Mouse (Mus musculus): Measurements from ENCODE around the gene Adgrl2. TPM values are rescaled to one million over a fixed set of nuclear protein-coding genes. Genes with fewer than 3 reads are reported as not detected.

Adgrl2 gene
- polyA plus RNA-seq, 1 experiment from 2014 or later, result 71.7 TPM

GRCm38 (mm10) chr3:148912536-148912935, 77.8 kb downstream of the Adgrl2 start:
- no peak overlapping the region for H3K4me3 ChIP-seq (ENCODE audit: low read depth, low read length)
- H3K4me1 ChIP-seq (ENCODE audit: control insufficient read depth, insufficient read depth, low read length), result peaks cover 6% of the 10 kb centered on the region; the same call in 1 of the 2 replicates
- H3K9ac ChIP-seq (replicated peaks; ENCODE audit: low read depth, low read length), result no peak overlapping the region
- WGBS, result 87% methylated on average over 6 of the region's 6 CpGs
- no peak for ATAC-seq (ENCODE audit: insufficient number of reproducible peaks, insufficient read depth, low FRiP score, low read depth)
- H3K36me3 ChIP-seq (ENCODE audit: control insufficient read depth, insufficient read depth, low read length), result no peaks in the 10 kb centered on the region
- H3K27ac ChIP-seq (ENCODE audit: low read length), result no peak overlapping the region
- no peaks in the 10 kb centered on the region for H3K9me3 ChIP-seq (ENCODE audit: control insufficient read depth, low read depth, low read length)
- H3K27me3 ChIP-seq (ENCODE audit: control insufficient read depth, insufficient read depth, low read length), result no peaks in the 10 kb centered on the region
- H3K4me2 ChIP-seq (replicated peaks; ENCODE audit: low read depth, low read length), result no peak overlapping the region

- no peak for ATAC-seq (ENCODE audit: insufficient number of reproducible peaks, insufficient read depth, low FRiP score, low read depth)
- 0 out of 2 replicates have a peak, but pooled peaks cover 5% of the 10 kb centered on the region for H3K4me1 ChIP-seq (ENCODE audit: control insufficient read depth, insufficient read depth, low read length)
These were observed 82.5 kb downstream of the Adgrl2 start for GRCm38 (mm10) chr3:148907873-148908272.

GRCm38 (mm10) chr3:148907024-148907778, 83.2 kb downstream of the Adgrl2 start:
- Histone ChIP-seq H3K9ac (replicated peaks; ENCODE audit: low read depth, low read length) (no peak overlapping the region), H3K4me1 (ENCODE audit: control insufficient read depth, insufficient read depth, low read length) (0 out of 2 replicates have a peak, but pooled peaks cover 5% of the 10 kb centered on the region), H3K4me3 (ENCODE audit: low read depth, low read length) (no peak overlapping the region), H3K36me3 (ENCODE audit: control insufficient read depth, insufficient read depth, low read length) (no peaks in the 10 kb centered on the region), H3K27ac (ENCODE audit: low read length) (no peak overlapping the region), H3K9me3 (ENCODE audit: control insufficient read depth, low read depth, low read length) (no peaks in the 10 kb centered on the region), H3K4me2 (replicated peaks; ENCODE audit: low read depth, low read length) (no peak overlapping the region), H3K27me3 (ENCODE audit: control insufficient read depth, insufficient read depth, low read length) (no peaks in the 10 kb centered on the region)
- WGBS, result 67% methylated on average over 6 of the region's 6 CpGs
- ATAC-seq (ENCODE audit: insufficient number of reproducible peaks, insufficient read depth, low FRiP score, low read depth), result no peak

More at GRCm38 (mm10) chr3:148907873-148908272, 82.5 kb downstream of the Adgrl2 start:
- Histone ChIP-seq H3K4me3 (ENCODE audit: low read depth, low read length) (no peak overlapping the region), H3K27ac (ENCODE audit: low read length) (no peak overlapping the region), H3K9me3 (ENCODE audit: control insufficient read depth, low read depth, low read length) (no peaks in the 10 kb centered on the region), H3K9ac (replicated peaks; ENCODE audit: low read depth, low read length) (no peak overlapping the region), H3K27me3 (ENCODE audit: control insufficient read depth, insufficient read depth, low read length) (no peaks in the 10 kb centered on the region), H3K36me3 (ENCODE audit: control insufficient read depth, insufficient read depth, low read length) (no peaks in the 10 kb centered on the region), H3K4me2 (replicated peaks; ENCODE audit: low read depth, low read length) (no peak overlapping the region)
- WGBS, result 67% methylated on average over 3 of the region's 3 CpGs

- 71% methylated on average over 13 of the region's 13 CpGs for WGBS
- Histone ChIP-seq H3K27ac (ENCODE audit: low read length) (no peak overlapping the region), H3K9ac (replicated peaks; ENCODE audit: low read depth, low read length) (no peak overlapping the region), H3K36me3 (ENCODE audit: control insufficient read depth, insufficient read depth, low read length) (no peaks in the 10 kb centered on the region), H3K4me2 (replicated peaks; ENCODE audit: low read depth, low read length) (no peak overlapping the region), H3K27me3 (ENCODE audit: control insufficient read depth, insufficient read depth, low read length) (no peaks in the 10 kb centered on the region), H3K9me3 (ENCODE audit: control insufficient read depth, low read depth, low read length) (no peaks in the 10 kb centered on the region), H3K4me1 (ENCODE audit: control insufficient read depth, insufficient read depth, low read length) (0 out of 2 replicates have a peak, but pooled peaks cover 5% of the 10 kb centered on the region), H3K4me3 (ENCODE audit: low read depth, low read length) (no peak overlapping the region)
- ATAC-seq (ENCODE audit: insufficient number of reproducible peaks, insufficient read depth, low FRiP score, low read depth), result no peak
These were observed 84.2 kb downstream of the Adgrl2 start for GRCm38 (mm10) chr3:148905906-148906779.

GRCm38 (mm10) chr3:148905435-148905834, 84.9 kb downstream of the Adgrl2 start:
- 81% methylated on average over 7 of the region's 7 CpGs for WGBS
- H3K9ac ChIP-seq (replicated peaks; ENCODE audit: low read depth, low read length), result no peak overlapping the region
- H3K4me3 ChIP-seq (ENCODE audit: low read depth, low read length), result no peak overlapping the region
- no peaks in the 10 kb centered on the region for H3K36me3 ChIP-seq (ENCODE audit: control insufficient read depth, insufficient read depth, low read length)
- ATAC-seq (ENCODE audit: insufficient number of reproducible peaks, insufficient read depth, low FRiP score, low read depth), result no peak
- H3K27me3 ChIP-seq (ENCODE audit: control insufficient read depth, insufficient read depth, low read length), result no peaks in the 10 kb centered on the region
- no peak overlapping the region for H3K4me2 ChIP-seq (replicated peaks; ENCODE audit: low read depth, low read length)
- 0 out of 2 replicates have a peak, but pooled peaks cover 5% of the 10 kb centered on the region for H3K4me1 ChIP-seq (ENCODE audit: control insufficient read depth, insufficient read depth, low read length)
- H3K9me3 ChIP-seq (ENCODE audit: control insufficient read depth, low read depth, low read length), result no peaks in the 10 kb centered on the region
- no peak overlapping the region for H3K27ac ChIP-seq (ENCODE audit: low read length)

- Histone ChIP-seq H3K9me3 (ENCODE audit: control insufficient read depth, low read depth, low read length) (no peaks in the 10 kb centered on the region), H3K36me3 (ENCODE audit: control insufficient read depth, insufficient read depth, low read length) (no peaks in the 10 kb centered on the region; the same call in 1 of the 2 replicates), H3K4me1 (ENCODE audit: control insufficient read depth, insufficient read depth, low read length) (peaks cover 10% of the 10 kb centered on the region; the same call in 1 of the 2 replicates), H3K27ac (ENCODE audit: low read length) (no peak overlapping the region), H3K4me2 (replicated peaks; ENCODE audit: low read depth, low read length) (no peak overlapping the region), H3K9ac (replicated peaks; ENCODE audit: low read depth, low read length) (no peak overlapping the region), H3K27me3 (ENCODE audit: control insufficient read depth, insufficient read depth, low read length) (no peaks in the 10 kb centered on the region), H3K4me3 (ENCODE audit: low read depth, low read length) (no peak overlapping the region)
- ATAC-seq (ENCODE audit: insufficient number of reproducible peaks, insufficient read depth, low FRiP score, low read depth), result no peak
- WGBS, result 37% methylated on average over 6 of the region's 6 CpGs
These were observed 90.5 kb downstream of the Adgrl2 start for GRCm38 (mm10) chr3:148899857-148900256.

- H3K27ac ChIP-seq (ENCODE audit: low read length), result no peak overlapping the region
- 46% methylated on average over 6 of the region's 6 CpGs for WGBS
- no peak overlapping the region for H3K9ac ChIP-seq (replicated peaks; ENCODE audit: low read depth, low read length)
- H3K36me3 ChIP-seq (ENCODE audit: control insufficient read depth, insufficient read depth, low read length), result no peaks in the 10 kb centered on the region; the same call in 1 of the 2 replicates
- no peaks in the 10 kb centered on the region for H3K27me3 ChIP-seq (ENCODE audit: control insufficient read depth, insufficient read depth, low read length)
- H3K4me2 ChIP-seq (replicated peaks; ENCODE audit: low read depth, low read length), result no peak overlapping the region
- ATAC-seq (ENCODE audit: insufficient number of reproducible peaks, insufficient read depth, low FRiP score, low read depth), result no peak
- H3K9me3 ChIP-seq (ENCODE audit: control insufficient read depth, low read depth, low read length), result no peaks in the 10 kb centered on the region
- H3K4me3 ChIP-seq (ENCODE audit: low read depth, low read length), result no peak overlapping the region
- H3K4me1 ChIP-seq (ENCODE audit: control insufficient read depth, insufficient read depth, low read length), result peaks cover 10% of the 10 kb centered on the region; the same call in 1 of the 2 replicates
These were observed 90.9 kb downstream of the Adgrl2 start for GRCm38 (mm10) chr3:148899416-148899815.

- H3K9me3 ChIP-seq (ENCODE audit: control insufficient read depth, low read depth, low read length), result no peaks in the 10 kb centered on the region
- WGBS, result 64% methylated on average over 8 of the region's 8 CpGs
- H3K4me1 ChIP-seq (ENCODE audit: control insufficient read depth, insufficient read depth, low read length), result peaks cover 10% of the 10 kb centered on the region; the same call in 1 of the 2 replicates
- no peak overlapping the region for H3K9ac ChIP-seq (replicated peaks; ENCODE audit: low read depth, low read length)
- no peak overlapping the region for H3K27ac ChIP-seq (ENCODE audit: low read length)
- no peaks in the 10 kb centered on the region for H3K27me3 ChIP-seq (ENCODE audit: control insufficient read depth, insufficient read depth, low read length)
- ATAC-seq (ENCODE audit: insufficient number of reproducible peaks, insufficient read depth, low FRiP score, low read depth), result peak; percentile 44; the same call in 1 of the 2 replicates
- H3K36me3 ChIP-seq (ENCODE audit: control insufficient read depth, insufficient read depth, low read length), result no peaks in the 10 kb centered on the region; the same call in 1 of the 2 replicates
- H3K4me2 ChIP-seq (replicated peaks; ENCODE audit: low read depth, low read length), result no peak overlapping the region
- no peak overlapping the region for H3K4me3 ChIP-seq (ENCODE audit: low read depth, low read length)
These were observed 91.7 kb downstream of the Adgrl2 start for GRCm38 (mm10) chr3:148898535-148899250.

Data from stomach, embryonic 14.5 days (tissue).